Mouse (Mus musculus): Measurements from ENCODE around the gene Syne1.

DNA sequence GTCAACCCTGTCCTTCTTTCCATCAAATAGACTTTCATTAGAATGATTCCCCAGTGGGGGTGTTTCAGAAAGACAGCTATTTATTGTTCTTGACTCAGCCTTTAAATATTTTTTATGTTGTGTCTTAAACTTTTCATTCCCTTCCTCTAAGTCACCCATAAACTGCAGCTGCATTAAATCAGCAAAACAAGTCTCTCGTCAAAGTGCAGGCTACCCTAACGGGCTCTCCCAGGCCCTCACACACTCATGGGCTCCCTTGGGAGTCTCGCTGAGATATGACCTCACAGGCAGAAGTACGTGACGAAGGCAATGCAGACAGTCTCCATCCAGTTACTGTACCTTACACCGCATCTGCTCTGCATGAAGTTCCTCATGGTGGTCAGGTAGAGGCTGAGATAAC lies 465.0 kb downstream of the Syne1 start:
- TF ChIP-seq CTCF (IDR thresholded peaks at IDR 0.05) (no peak), EP300 (IDR thresholded peaks at IDR 0.05) (no peak)
